Mouse (Mus musculus): ENCODE measurements at regions not wholly inside any gene's neighbourhood (a gene's known extent, or its start where the extent isn't known, plus 50 kb on each side); places are given as distances from the start of the nearest gene placed in this dataset.
A peak's percentile ranks its signal among the peaks of the same experiment; 100 is the strongest.

DNA sequence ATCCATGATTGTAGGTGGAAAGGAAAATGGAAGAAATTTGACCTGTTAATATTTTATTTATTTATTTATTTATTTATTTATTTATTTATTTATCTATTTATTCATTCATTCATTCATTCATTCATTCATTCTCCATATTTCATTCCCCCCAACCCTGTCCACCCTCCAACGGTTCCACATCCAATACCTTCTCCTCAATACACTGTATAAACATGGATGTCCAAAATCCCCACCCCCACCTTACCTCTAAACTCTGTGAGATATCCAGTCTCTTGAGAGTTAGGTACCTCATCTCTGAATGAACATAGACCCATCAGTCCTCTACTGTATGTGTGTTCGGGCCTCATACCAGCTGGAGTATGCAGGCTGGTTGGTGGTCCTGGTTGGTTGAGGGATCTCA, 212.2 kb downstream of the Cdh7 start:
- DNase-seq: no peak
- intact Hi-C loops (cut with DNase I): no loop called here

GRCm38 (mm10) chr1:110215956-110216355, 233.7 kb downstream of the Cdh7 start:
- intact Hi-C loops (cut with DNase I): no loop called here
- peak; percentile 13 for DNase-seq

- intact Hi-C loops (cut with DNase I): no loop called here
- DNase-seq: no peak
Observed at GRCm38 (mm10) chr1:110246218-110246617, 264.0 kb downstream of the Cdh7 start.
